Mouse (Mus musculus): ENCODE data around the gene Pla2g3. TPM values are rescaled to one million over a fixed set of nuclear protein-coding genes. Genes with fewer than 3 reads are reported as not detected.
A peak's percentile ranks its signal among the peaks of the same experiment; 100 is the strongest.

Gene Pla2g3
- polyA plus RNA-seq, 1 experiment from 2014 or later = 0.22 TPM

DNA sequence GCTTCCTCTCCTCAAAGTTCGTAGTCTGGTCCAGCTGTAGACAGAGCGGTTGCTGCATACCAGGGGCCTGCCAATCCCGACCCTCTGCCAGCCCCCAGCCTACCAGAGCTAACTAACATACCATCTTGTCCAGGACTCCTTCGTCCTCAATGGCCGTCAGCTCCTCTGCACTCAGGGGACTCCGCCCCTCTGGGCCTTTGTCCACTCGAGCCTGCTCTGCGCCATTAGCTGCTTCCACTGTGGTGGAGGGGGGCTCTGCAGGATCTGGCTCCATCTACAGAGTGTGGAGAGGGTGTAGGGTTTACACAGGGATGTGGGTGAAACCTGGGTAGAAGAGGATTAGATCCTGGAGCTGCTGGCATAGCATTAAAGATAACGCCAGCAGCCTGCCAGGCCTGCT lies 38.1 kb downstream of the Pla2g3 start:
- peaks cover 99% of the 10 kb centered on the region for H3K36me3 ChIP-seq
- 86% methylated on average over 9 of the region's 9 CpGs for WGBS
- no peaks in the 10 kb centered on the region for H3K27me3 ChIP-seq

GRCm38 (mm10) chr11:3526979-3527738 lies 39.1 kb downstream of the Pla2g3 start:
- H3K9me3 ChIP-seq = no peaks in the 10 kb centered on the region
- H3K27ac ChIP-seq = 0 out of 2 replicates have a peak overlapping the region, but pooled peaks have one; percentile 22
- peaks cover 99% of the 10 kb centered on the region for H3K36me3 ChIP-seq
- 91% methylated on average over 24 of the region's 24 CpGs for WGBS
- no peaks in the 10 kb centered on the region for H3K4me1 ChIP-seq
- H3K9ac ChIP-seq = peak overlapping the region; percentile 31; the same call in 1 of the 2 replicates
- no peak overlapping the region for H3K4me3 ChIP-seq
- no peak for ATAC-seq (ENCODE audit: low FRiP score, low read depth)
- no peak overlapping the region; the same call in 1 of the 2 replicates for H3K4me2 ChIP-seq (replicated peaks)
- H3K27me3 ChIP-seq = no peaks in the 10 kb centered on the region

More for the DNA sequence above, 38.1 kb downstream of the Pla2g3 start:
- no peak overlapping the region; the same call in 1 of the 2 replicates for H3K9ac ChIP-seq
- ATAC-seq (ENCODE audit: low FRiP score, low read depth) = no peak
- no peak overlapping the region for H3K4me2 ChIP-seq (replicated peaks)
- H3K27ac ChIP-seq = no peak overlapping the region
- H3K4me3 ChIP-seq = no peak overlapping the region
- no peaks in the 10 kb centered on the region for H3K9me3 ChIP-seq
- no peaks in the 10 kb centered on the region for H3K4me1 ChIP-seq

DNA sequence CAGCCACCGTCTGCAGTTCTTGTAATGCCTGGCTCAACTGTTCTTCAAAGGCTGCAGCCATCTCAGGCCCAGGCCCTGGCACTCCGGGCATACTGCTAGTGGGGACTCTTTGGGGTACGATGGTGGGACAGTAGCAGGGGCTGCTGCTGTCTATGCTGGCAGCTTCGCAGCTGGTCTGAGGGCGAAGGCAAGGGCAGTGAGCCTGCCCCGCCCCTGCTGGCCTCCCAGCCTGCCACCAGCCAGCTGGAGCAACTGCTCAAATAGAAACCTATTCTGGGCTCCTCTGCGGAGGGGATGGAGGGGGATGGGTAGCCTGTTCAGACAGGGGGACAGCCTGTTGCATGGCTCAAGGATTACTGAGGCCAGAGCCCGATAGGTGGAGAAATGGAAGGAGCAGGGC lies 39.7 kb downstream of the Pla2g3 start:
- 0 out of 2 replicates have a peak, but pooled peaks have one; percentile 37 for ATAC-seq (ENCODE audit: low FRiP score, low read depth)
- H3K4me2 ChIP-seq (replicated peaks) = no peak overlapping the region; the same call in 1 of the 2 replicates
- no peaks in the 10 kb centered on the region for H3K9me3 ChIP-seq
- 86% methylated on average over 8 of the region's 8 CpGs for WGBS
- no peaks in the 10 kb centered on the region for H3K4me1 ChIP-seq
- peak overlapping the region; percentile 31; the same call in 1 of the 2 replicates for H3K9ac ChIP-seq
- H3K36me3 ChIP-seq = peaks cover 99% of the 10 kb centered on the region
- H3K27ac ChIP-seq = 0 out of 2 replicates have a peak overlapping the region, but pooled peaks have one; percentile 22
- H3K4me3 ChIP-seq = no peak overlapping the region
- H3K27me3 ChIP-seq = no peaks in the 10 kb centered on the region

DNA sequence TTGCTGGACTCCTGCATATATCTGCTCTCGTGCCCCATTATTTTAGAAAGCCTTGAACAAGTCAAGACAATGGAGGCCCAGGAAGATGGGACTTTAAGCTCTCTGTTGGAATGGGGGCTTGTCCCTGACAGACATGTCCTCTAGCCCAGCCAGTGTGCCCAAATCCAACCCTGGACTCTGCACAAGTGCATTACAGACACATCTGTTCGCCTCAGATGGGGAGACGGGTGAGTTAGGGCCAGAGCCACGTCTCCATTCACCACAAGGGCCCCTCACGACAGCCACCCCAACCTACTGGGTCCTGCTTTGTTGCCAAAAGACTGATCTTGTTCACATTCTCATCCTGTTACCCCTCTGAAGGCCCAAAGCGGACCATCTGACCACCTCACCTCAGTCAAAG lies 40.1 kb downstream of the Pla2g3 start:
- H3K4me1 ChIP-seq = no peaks in the 10 kb centered on the region
- no peak overlapping the region for H3K4me3 ChIP-seq
- WGBS = 90% methylated on average over 6 of the region's 6 CpGs
- H3K36me3 ChIP-seq = peaks cover 99% of the 10 kb centered on the region
- H3K4me2 ChIP-seq (replicated peaks) = no peak overlapping the region
- no peak for ATAC-seq (ENCODE audit: low FRiP score, low read depth)
- H3K9ac ChIP-seq = no peak overlapping the region
- no peaks in the 10 kb centered on the region for H3K27me3 ChIP-seq
- H3K9me3 ChIP-seq = no peaks in the 10 kb centered on the region
- no peak overlapping the region for H3K27ac ChIP-seq

GRCm38 (mm10) chr11:3529476-3530252 lies 41.6 kb downstream of the Pla2g3 start:
- H3K36me3 ChIP-seq = peaks cover 93% of the 10 kb centered on the region
- ATAC-seq (ENCODE audit: low FRiP score, low read depth) = no peak
- no peak overlapping the region for H3K9ac ChIP-seq
- no peak overlapping the region for H3K4me3 ChIP-seq
- H3K4me1 ChIP-seq = peaks cover 2% of the 10 kb centered on the region; the same call in 1 of the 2 replicates
- H3K9me3 ChIP-seq = no peaks in the 10 kb centered on the region
- H3K27me3 ChIP-seq = no peaks in the 10 kb centered on the region
- no peak overlapping the region for H3K4me2 ChIP-seq (replicated peaks)
- H3K27ac ChIP-seq = no peak overlapping the region
- WGBS = 80% methylated on average over 20 of the region's 20 CpGs

DNA sequence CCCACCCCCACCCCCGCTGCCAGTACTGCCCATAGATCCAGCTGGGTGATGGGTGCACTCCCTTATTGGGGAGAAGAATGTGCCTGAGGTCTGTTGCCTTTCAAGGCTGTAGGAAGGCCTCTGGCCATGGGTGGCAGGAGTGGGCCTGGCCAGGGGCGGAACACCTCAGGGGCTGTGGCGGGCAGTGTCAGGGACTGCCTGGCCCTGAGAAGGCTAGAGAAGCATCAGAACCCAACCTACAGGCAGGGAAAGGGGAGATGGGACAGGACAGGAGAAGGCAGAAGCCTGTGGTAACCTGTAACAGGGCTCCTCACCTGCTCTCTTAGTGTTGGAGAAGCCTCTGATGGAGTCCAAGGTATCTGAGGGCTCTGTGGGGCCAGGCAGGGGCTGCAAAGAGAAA lies 42.6 kb downstream of the Pla2g3 start:
- H3K27me3 ChIP-seq = no peaks in the 10 kb centered on the region
- H3K9me3 ChIP-seq = no peaks in the 10 kb centered on the region
- no peak overlapping the region for H3K9ac ChIP-seq
- ATAC-seq (ENCODE audit: low FRiP score, low read depth) = no peak
- H3K4me1 ChIP-seq = peaks cover 7% of the 10 kb centered on the region
- no peak overlapping the region for H3K27ac ChIP-seq
- no peak overlapping the region for H3K4me3 ChIP-seq
- H3K4me2 ChIP-seq (replicated peaks) = no peak overlapping the region
- 89% methylated on average over 3 of the region's 3 CpGs for WGBS
- peaks cover 82% of the 10 kb centered on the region for H3K36me3 ChIP-seq

GRCm38 (mm10) chr11:3531634-3532033 lies 43.5 kb downstream of the Pla2g3 start:
- H3K9ac ChIP-seq = no peak overlapping the region
- no peak overlapping the region for H3K4me3 ChIP-seq
- H3K4me1 ChIP-seq = peaks cover 16% of the 10 kb centered on the region
- H3K36me3 ChIP-seq = peaks cover 73% of the 10 kb centered on the region
- no peak overlapping the region for H3K27ac ChIP-seq
- H3K27me3 ChIP-seq = no peaks in the 10 kb centered on the region
- ATAC-seq (ENCODE audit: low FRiP score, low read depth) = no peak
- WGBS = 82% methylated on average over 6 of the region's 6 CpGs
- H3K9me3 ChIP-seq = no peaks in the 10 kb centered on the region
- H3K4me2 ChIP-seq (replicated peaks) = no peak overlapping the region

- no peaks in the 10 kb centered on the region for H3K27me3 ChIP-seq
- H3K36me3 ChIP-seq = peaks cover 66% of the 10 kb centered on the region
- whole genome bisulfite sequencing = 91% methylated on average over 16 of the region's 16 CpGs
Observed at GRCm38 (mm10) chr11:3532101-3532931, 44.2 kb downstream of the Pla2g3 start.

GRCm38 (mm10) chr11:3533406-3533932 lies 45.4 kb downstream of the Pla2g3 start:
- ATAC-seq (ENCODE audit: low FRiP score, low read depth) = no peak
- Histone ChIP-seq H3K9ac (peak overlapping the region; percentile 25; the same call in 1 of the 2 replicates), H3K4me2 (replicated peaks) (no peak overlapping the region), H3K4me1 (peaks cover 34% of the 10 kb centered on the region), H3K4me3 (no peak overlapping the region), H3K9me3 (no peaks in the 10 kb centered on the region), H3K36me3 (peaks cover 54% of the 10 kb centered on the region), H3K27ac (no peak overlapping the region), H3K27me3 (no peaks in the 10 kb centered on the region)
- WGBS = 90% methylated on average over 17 of the region's 17 CpGs

More at GRCm38 (mm10) chr11:3532101-3532931, 44.2 kb downstream of the Pla2g3 start:
- H3K4me2 ChIP-seq (replicated peaks) = no peak overlapping the region
- no peak overlapping the region for H3K4me3 ChIP-seq
- peaks cover 23% of the 10 kb centered on the region for H3K4me1 ChIP-seq
- no peak for ATAC-seq (ENCODE audit: low FRiP score, low read depth)
- H3K9me3 ChIP-seq = no peaks in the 10 kb centered on the region
- H3K27ac ChIP-seq = no peak overlapping the region
- no peak overlapping the region for H3K9ac ChIP-seq

DNA sequence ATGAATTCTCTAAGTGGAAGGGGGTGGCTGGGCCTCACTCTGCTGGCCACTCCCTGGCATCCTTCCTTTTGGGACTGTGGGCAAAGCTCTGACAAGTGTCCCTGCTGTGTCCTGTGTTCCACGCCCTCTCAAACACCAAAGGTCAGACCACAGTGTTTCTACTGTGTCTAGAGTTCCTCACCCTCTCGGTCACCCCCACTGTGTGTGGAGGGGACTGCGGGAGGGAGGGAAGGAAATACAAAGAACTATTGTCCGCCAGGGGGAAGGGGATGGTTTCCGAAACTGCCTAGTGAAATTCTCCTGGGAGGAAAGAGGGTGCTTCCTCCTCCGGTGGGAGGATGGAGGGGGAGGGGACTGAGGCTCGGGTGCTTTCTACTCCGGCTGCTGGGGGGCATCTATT lies 46.9 kb downstream of the Pla2g3 start:
- H3K36me3 ChIP-seq = peaks cover 40% of the 10 kb centered on the region
- peak overlapping the region; percentile 79 for H3K4me2 ChIP-seq (replicated peaks)

DNA sequence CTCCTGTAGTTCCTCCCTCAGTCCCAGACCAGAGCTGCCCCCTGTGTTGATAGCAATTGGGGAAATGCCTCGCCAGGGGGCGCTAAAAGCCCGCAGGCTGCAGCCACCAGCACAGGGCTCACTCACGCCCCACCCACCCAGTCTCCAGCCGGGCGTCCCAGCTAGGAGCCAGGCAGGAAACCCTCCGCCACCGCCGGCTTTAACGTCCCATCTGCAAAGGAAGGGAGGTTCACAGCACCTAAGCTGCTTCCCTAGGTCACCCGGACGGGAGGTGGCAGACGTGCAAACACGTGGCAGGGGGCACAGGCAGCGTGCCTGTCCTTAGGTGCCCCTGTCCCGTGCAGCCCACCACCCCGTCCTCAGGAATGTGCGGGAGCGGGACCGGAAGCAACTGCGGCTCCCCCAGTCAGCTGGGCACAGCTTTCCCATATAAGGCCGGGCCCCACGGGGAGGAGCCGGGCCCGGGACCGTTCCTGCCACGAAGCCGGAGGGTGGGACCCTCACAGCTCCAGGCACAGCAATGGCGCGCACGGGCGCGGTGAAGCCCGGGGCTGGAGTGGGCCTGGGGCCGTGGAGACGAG lies 47.4 kb downstream of the Pla2g3 start:
- under 1% methylated on average over 35 of the region's 36 CpGs for WGBS
- no peaks in the 10 kb centered on the region for H3K9me3 ChIP-seq
- H3K27ac ChIP-seq = peak overlapping the region; percentile 95
- H3K27me3 ChIP-seq = no peaks in the 10 kb centered on the region
- H3K9ac ChIP-seq = peak overlapping the region; percentile 72
- peaks cover 34% of the 10 kb centered on the region for H3K36me3 ChIP-seq
- peak overlapping the region; percentile 49 for H3K4me3 ChIP-seq
- H3K4me1 ChIP-seq = peaks cover 36% of the 10 kb centered on the region
- peak; percentile 87 for ATAC-seq (ENCODE audit: low FRiP score, low read depth)
- peak overlapping the region; percentile 79 for H3K4me2 ChIP-seq (replicated peaks)

More for the DNA sequence above, 46.9 kb downstream of the Pla2g3 start:
- Histone ChIP-seq H3K27ac (peak overlapping the region; percentile 95), H3K9me3 (no peaks in the 10 kb centered on the region), H3K9ac (peak overlapping the region; percentile 65), H3K4me3 (peak overlapping the region; percentile 49), H3K4me1 (peaks cover 36% of the 10 kb centered on the region), H3K27me3 (no peaks in the 10 kb centered on the region)
- no peak for ATAC-seq (ENCODE audit: low FRiP score, low read depth)
- WGBS = 23% methylated on average over 8 of the region's 8 CpGs
